Mouse (Mus musculus): ENCODE measurements around the gene Epb41. TPM values are rescaled to one million over a fixed set of nuclear protein-coding genes. Genes with fewer than 3 reads are reported as not detected.

The Epb41 gene
- total and polyA plus RNA-seq, 3 experiments: 58.7 to 256 (median 128) TPM

DNA sequence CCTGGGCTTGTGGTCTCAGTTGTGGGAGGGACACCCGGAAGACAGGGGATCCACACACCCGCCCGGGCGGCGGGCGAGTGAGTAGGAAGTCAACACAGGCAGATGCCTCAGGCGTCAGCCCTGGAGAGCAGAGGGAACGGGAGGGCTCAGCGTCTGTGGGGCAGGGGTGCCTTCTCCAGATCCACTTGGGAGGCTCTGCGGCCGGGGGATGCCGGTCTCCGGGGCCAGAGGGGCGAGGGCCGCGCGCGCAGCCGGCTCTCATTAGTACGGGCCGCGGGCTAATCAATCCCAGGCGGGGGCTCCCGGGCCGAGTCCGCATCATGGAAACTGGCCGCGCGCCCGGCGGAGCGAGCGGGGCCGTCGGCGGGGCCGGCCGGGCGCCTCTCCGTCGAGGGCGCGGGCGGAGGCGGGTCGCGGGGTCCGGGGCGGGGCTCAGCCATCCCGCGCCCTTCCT is 155.0 kb downstream of the Epb41 start:
- Histone ChIP-seq H3K4me1 (ENCODE audit: control insufficient read depth, insufficient read depth, low read length) (peaks cover 12% of the 10 kb centered on the region), H3K27ac (peak overlapping the region; percentile 84), H3K36me3 (ENCODE audit: control insufficient read depth, insufficient read depth, low read length) (no peaks in the 10 kb centered on the region), H3K79me2 (replicated peaks; ENCODE audit: control insufficient read depth, insufficient read depth, low read length) (no peaks in the 10 kb centered on the region), H3K27me3 (ENCODE audit: control insufficient read depth, insufficient read depth, low read length) (no peaks in the 10 kb centered on the region), H3K9ac (ENCODE audit: low read depth, low read length) (peak overlapping the region; percentile 78), H3K4me3 (peak overlapping the region; percentile 75)
- no peak for TF ChIP-seq EP300 (IDR thresholded peaks at IDR 0.05; ENCODE audit: insufficient read depth, low read depth, low read length)
- 0 out of 2 replicates have a peak, but pooled peaks have one; percentile 33 for TF ChIP-seq POLR2A (IDR thresholded peaks at IDR 0.05; ENCODE audit: insufficient read depth, low read depth, low read length)
- 11% methylated on average over 48 of the region's 51 CpGs for WGBS
- peak in 1 of 2 experiments; percentile 83 for DNase-seq
- intact Hi-C loops (cut with DNase I): no loop called here

DNA sequence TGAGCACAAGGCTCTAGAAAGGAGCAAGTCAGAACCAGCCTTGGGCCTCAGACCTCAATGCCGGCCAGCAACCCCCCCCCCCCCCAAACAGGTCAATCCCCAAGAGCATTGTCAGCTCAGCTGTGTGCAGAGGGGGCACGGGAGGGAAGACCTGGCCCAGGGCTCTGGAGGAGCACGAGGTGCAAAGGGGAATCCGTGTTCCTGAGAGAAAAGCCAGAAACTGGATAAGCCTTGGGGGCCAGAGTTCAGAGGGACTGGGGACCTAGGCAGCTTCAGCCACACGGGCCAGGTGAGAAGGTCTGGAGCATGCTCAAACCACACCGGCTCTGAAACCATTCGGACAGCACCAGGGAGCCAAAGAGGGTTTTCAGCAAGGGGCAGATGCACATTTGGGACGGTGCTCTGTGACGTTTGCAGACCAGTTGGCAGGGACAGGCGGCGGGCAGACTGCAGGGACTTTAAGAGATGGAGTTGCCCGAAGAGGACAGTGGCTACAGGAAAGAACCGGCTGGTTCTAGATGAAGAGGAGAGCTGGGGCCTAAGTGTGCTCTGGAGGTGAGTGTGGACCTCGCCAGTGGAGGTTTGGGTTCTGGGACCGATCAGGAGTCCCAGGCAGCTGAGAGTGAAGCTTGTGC is 155.5 kb downstream of the Epb41 start:
- intact Hi-C loops (cut with DNase I): loop anchor here (5.0 kb wide), 1 partner anchor 48 kb away; no protein-coding TSS in a partner anchor
- Histone ChIP-seq H3K27me3 (ENCODE audit: control insufficient read depth, insufficient read depth, low read length) (no peaks in the 10 kb centered on the region), H3K9ac (ENCODE audit: low read depth, low read length) (peak overlapping the region; percentile 78; the same call in 1 of the 2 replicates), H3K79me2 (replicated peaks; ENCODE audit: control insufficient read depth, insufficient read depth, low read length) (no peaks in the 10 kb centered on the region), H3K36me3 (ENCODE audit: control insufficient read depth, insufficient read depth, low read length) (no peaks in the 10 kb centered on the region), H3K4me3 (peak overlapping the region; percentile 75), H3K4me1 (ENCODE audit: control insufficient read depth, insufficient read depth, low read length) (peaks cover 12% of the 10 kb centered on the region), H3K27ac (peak overlapping the region; percentile 84)
- 50% methylated on average over 15 of the region's 15 CpGs for WGBS
- TF ChIP-seq EP300 (IDR thresholded peaks at IDR 0.05; ENCODE audit: insufficient read depth, low read depth, low read length): no peak
- no peak for TF ChIP-seq CTCF (IDR thresholded peaks at IDR 0.05)
- TF ChIP-seq POLR2A (IDR thresholded peaks at IDR 0.05; ENCODE audit: insufficient read depth, low read depth, low read length): no peak
- DNase-seq: no peak

DNA sequence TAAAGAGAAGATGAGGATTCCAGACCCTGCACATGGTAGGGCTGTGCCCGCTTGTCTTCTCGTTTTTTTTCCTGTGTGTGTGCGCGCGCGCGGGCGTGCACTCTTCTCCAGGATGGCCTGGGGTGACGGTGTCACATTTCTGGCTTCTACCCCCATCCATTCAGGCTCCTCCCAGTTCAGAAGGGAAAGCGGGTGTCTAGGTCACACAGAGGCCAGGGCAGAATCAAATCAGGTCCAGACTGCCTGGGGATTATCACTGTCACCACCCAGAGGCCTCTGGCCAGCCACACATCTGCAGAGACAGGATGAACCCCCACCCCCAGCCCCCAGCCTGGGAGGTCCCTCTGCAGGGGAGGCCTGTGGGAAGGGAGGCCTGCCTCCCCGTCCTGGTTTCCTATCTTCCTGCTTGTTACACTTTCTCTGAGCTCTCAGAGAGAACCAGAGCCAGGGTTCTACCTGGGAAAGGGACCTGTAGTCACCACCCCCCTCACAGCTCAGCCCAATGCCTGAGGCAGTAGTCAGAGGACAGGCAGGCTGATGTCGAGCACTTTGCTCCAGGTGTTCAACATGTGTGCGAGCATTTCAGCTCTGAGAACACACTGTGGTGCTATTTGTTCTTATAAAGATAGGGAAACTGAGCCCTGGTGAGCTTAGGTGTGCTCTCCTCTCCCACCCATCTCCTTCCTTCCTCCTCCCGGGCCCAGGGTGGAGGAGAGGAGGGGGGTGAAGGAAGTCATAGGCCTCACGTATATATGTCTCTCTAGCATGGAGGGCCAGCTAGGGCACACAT is 156.2 kb downstream of the Epb41 start:
- Histone ChIP-seq H3K4me1 (ENCODE audit: control insufficient read depth, insufficient read depth, low read length) (peaks cover 12% of the 10 kb centered on the region), H3K36me3 (ENCODE audit: control insufficient read depth, insufficient read depth, low read length) (no peaks in the 10 kb centered on the region), H3K9ac (ENCODE audit: low read depth, low read length) (no peak overlapping the region), H3K79me2 (replicated peaks; ENCODE audit: control insufficient read depth, insufficient read depth, low read length) (no peaks in the 10 kb centered on the region), H3K27ac (peak overlapping the region; percentile 84), H3K27me3 (ENCODE audit: control insufficient read depth, insufficient read depth, low read length) (no peaks in the 10 kb centered on the region), H3K4me3 (no peak overlapping the region)
- intact Hi-C loops (cut with DNase I): loop anchor here (5.0 kb wide), 1 partner anchor 48 kb away; no protein-coding TSS in a partner anchor
- TF ChIP-seq CTCF (IDR thresholded peaks at IDR 0.05): no peak
- 0 out of 2 replicates have a peak, but pooled peaks have one; percentile 16 for TF ChIP-seq EP300 (IDR thresholded peaks at IDR 0.05; ENCODE audit: insufficient read depth, low read depth, low read length)
- DNase-seq: peak; percentile 47 to 50
- WGBS: 19% methylated on average over 15 of the region's 15 CpGs

DNA sequence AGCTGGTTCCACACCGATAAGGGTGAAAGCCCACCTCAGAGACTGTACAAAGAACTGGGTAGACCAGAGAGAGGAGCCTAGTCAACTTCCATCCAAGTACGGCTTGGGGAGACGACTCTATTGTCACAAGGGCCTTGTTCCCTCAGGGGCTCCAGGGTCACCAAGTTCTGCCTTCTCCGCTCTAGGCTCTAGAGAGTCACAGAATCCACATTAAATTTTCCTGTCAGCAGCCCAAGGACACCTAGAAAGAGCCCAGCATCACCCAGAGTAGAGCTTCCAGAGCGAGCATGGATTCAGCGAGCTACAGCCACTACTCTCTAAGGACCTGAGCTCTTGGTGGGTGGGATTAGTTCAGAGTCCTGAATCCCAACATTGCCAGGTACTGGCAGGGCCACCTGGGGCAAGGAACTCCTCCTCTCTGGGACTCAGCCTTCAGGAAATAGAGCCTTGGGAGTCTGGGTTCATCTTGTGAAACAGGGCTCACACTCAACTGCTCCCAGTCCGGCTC is 157.0 kb downstream of the Epb41 start:
- TF ChIP-seq POLR2A (IDR thresholded peaks at IDR 0.05; ENCODE audit: insufficient read depth, low read depth, low read length) (no peak), CTCF (IDR thresholded peaks at IDR 0.05) (no peak), EP300 (IDR thresholded peaks at IDR 0.05; ENCODE audit: insufficient read depth, low read depth, low read length) (no peak)
- DNase-seq: no peak
- peaks cover 12% of the 10 kb centered on the region for H3K4me1 ChIP-seq (ENCODE audit: control insufficient read depth, insufficient read depth, low read length)
- no peaks in the 10 kb centered on the region for H3K36me3 ChIP-seq (ENCODE audit: control insufficient read depth, insufficient read depth, low read length)
- H3K79me2 ChIP-seq (replicated peaks; ENCODE audit: control insufficient read depth, insufficient read depth, low read length): no peaks in the 10 kb centered on the region
- intact Hi-C loops (cut with DNase I): loop anchor here (5.0 kb wide), 1 partner anchor 49 kb away; no protein-coding TSS in a partner anchor
- H3K27ac ChIP-seq: peak overlapping the region; percentile 23
- no peak overlapping the region for H3K4me3 ChIP-seq
- H3K27me3 ChIP-seq (ENCODE audit: control insufficient read depth, insufficient read depth, low read length): no peaks in the 10 kb centered on the region
- WGBS: 85% methylated on average over 7 of the region's 7 CpGs
- H3K9ac ChIP-seq (ENCODE audit: low read depth, low read length): no peak overlapping the region

DNA sequence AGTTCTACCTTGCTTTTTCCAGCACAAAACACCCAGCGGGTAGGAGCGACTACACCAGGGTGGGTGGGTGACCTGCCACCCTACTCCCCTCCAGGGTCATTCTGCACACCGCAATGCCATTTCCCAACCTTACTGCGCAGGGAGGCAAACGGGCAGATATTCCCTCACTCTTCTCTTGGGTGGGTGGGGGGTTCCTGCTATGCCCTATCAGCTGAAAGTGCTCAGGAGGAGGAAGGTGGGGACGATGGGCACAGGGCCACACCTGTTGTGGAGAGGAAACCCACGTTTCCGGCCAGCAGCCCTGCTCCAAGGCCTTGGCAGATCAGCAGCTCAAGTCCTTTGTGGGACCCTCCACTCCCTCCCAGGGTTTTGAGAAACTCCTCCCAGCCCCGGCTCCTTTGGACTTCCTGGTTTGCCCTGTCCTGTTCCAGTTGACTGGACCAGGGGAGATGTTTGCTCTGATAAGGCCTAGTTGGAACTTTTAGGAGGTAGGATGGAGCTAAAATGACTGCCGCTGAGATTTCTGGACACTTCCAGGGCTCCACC is 158.0 kb downstream of the Epb41 start:
- peak in 1 of 2 experiments; percentile 20 for DNase-seq

More for the DNA sequence above, 158.0 kb downstream of the Epb41 start:
- Histone ChIP-seq H3K9ac (ENCODE audit: low read depth, low read length) (no peak overlapping the region), H3K79me2 (replicated peaks; ENCODE audit: control insufficient read depth, insufficient read depth, low read length) (no peaks in the 10 kb centered on the region), H3K36me3 (ENCODE audit: control insufficient read depth, insufficient read depth, low read length) (no peaks in the 10 kb centered on the region), H3K27ac (peak overlapping the region; percentile 33; the same call in 1 of the 2 replicates), H3K4me3 (no peak overlapping the region), H3K4me1 (ENCODE audit: control insufficient read depth, insufficient read depth, low read length) (peaks cover 12% of the 10 kb centered on the region), H3K27me3 (ENCODE audit: control insufficient read depth, insufficient read depth, low read length) (no peaks in the 10 kb centered on the region)
- intact Hi-C loops (cut with DNase I): loop anchor here (2.0 to 5.0 kb wide), 2 partner anchors 50 to 162 kb away; no protein-coding TSS in a partner anchor
- 54% methylated on average over 10 of the region's 10 CpGs for WGBS
- TF ChIP-seq POLR2A (IDR thresholded peaks at IDR 0.05; ENCODE audit: insufficient read depth, low read depth, low read length): no peak
- no peak for TF ChIP-seq CTCF (IDR thresholded peaks at IDR 0.05)
- TF ChIP-seq EP300 (IDR thresholded peaks at IDR 0.05; ENCODE audit: insufficient read depth, low read depth, low read length): no peak

All from heart, adult 2 months (tissue).